Mouse (Mus musculus) layer of hippocampus, adult 8-10 months (tissue): Measurements from ENCODE around the gene Arhgap11a. TPM values are rescaled to one million over a fixed set of nuclear protein-coding genes. Genes with fewer than 3 reads are reported as not detected.
A peak's percentile ranks its signal among the peaks of the same experiment; 100 is the strongest.

ENCODE experiments used
- DNase-seq, 2 experiments: peaks; one replicate each; pipeline ENCODE4 v3.0.0; 2022; ENCODE audit warnings: low spot score in 2 of 2
- total RNA-seq, 4 experiments: library from RNA; stranded (reverse); gene quantifications; 2 replicates each; pipeline ENCODE4 v1.2.4; 2022

Arhgap11a gene
- total RNA-seq = 1 to 10 TPM; 1.1 to 3.3 (median 2.5) TPM

GRCm38 (mm10) chr2:113848245-113849121, at the start of gene Arhgap11a:
Gene Arhgap11a (minus strand): TSS chr2:113848661.
- DNase-seq = peak; percentile 86 to 89

- DNase-seq = no peak
These were observed 45.1 kb upstream of the Arhgap11a start for GRCm38 (mm10) chr2:113893385-113894122.

GRCm38 (mm10) chr2:113887166-113887565, 38.7 kb upstream of the Arhgap11a start:
- DNase-seq = no peak

- no peak for DNase-seq
These were observed 37.6 kb upstream of the Arhgap11a start for GRCm38 (mm10) chr2:113886061-113886460.

GRCm38 (mm10) chr2:113870115-113870514, 21.7 kb upstream of the Arhgap11a start:
- DNase-seq = peak; percentile 6 to 16

GRCm38 (mm10) chr2:113868404-113868803, 19.9 kb upstream of the Arhgap11a start:
- DNase-seq = no peak

GRCm38 (mm10) chr2:113866155-113866554, 17.7 kb upstream of the Arhgap11a start:
- DNase-seq = no peak

GRCm38 (mm10) chr2:113849141-113849540, 680 bp upstream of the Arhgap11a start:
- DNase-seq = no peak

- no peak for DNase-seq
These were observed 700 bp downstream of the Arhgap11a start for GRCm38 (mm10) chr2:113847678-113848244.

GRCm38 (mm10) chr2:113845081-113845480, 3.4 kb downstream of the Arhgap11a start:
- no peak for DNase-seq

GRCm38 (mm10) chr2:113841656-113842437, 6.6 kb downstream of the Arhgap11a start:
- DNase-seq = no peak

- DNase-seq = no peak
These were observed 9.0 kb downstream of the Arhgap11a start for GRCm38 (mm10) chr2:113839488-113839887.

GRCm38 (mm10) chr2:113835219-113835618, 13.2 kb downstream of the Arhgap11a start:
- DNase-seq = no peak

GRCm38 (mm10) chr2:113828943-113829882, 19.2 kb downstream of the Arhgap11a start, which contains the start of gene Scg5:
Gene Scg5 (minus strand): TSS chr2:113829121.
- DNase-seq = peak; percentile 84 to 85

GRCm38 (mm10) chr2:113828086-113828942, 20.1 kb downstream of the Arhgap11a start:
- DNase-seq = no peak

- no peak for DNase-seq
These were observed 24.6 kb downstream of the Arhgap11a start for GRCm38 (mm10) chr2:113823909-113824308.

GRCm38 (mm10) chr2:113822367-113822766, 26.1 kb downstream of the Arhgap11a start:
- no peak for DNase-seq

- no peak for DNase-seq
These were observed 27.2 kb downstream of the Arhgap11a start for GRCm38 (mm10) chr2:113821176-113821734.

- no peak for DNase-seq
These were observed 28.3 kb downstream of the Arhgap11a start for GRCm38 (mm10) chr2:113820117-113820516.
